Mouse (Mus musculus): ENCODE measurements at regions not wholly inside any gene's neighbourhood (a gene's known extent, or its start where the extent isn't known, plus 50 kb on each side); places are given as distances from the start of the nearest gene placed in this dataset.

DNA sequence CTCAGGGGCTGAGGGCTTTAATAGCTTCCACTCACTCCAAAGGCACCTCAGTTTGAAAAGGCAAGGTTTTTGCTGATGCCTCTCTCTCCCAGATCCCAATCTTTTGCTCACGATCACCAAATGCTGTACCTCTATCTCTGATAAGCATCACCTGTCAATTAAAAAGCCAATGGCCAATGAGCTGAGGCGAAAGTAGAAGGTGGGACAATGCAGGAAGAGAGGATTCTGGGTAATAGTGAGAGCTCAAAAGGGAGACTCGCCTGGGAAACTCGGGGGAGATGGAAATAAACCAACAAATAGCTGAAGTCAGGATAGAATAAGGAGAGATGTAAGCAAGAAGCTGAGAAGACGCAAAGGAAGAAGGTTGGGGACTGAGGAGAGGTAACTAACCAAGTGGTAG, 105.0 kb upstream of the Arid2 start:
- DNase-seq (ENCODE audit: extremely low spot score, low read depth, low spot score) = no peak

- no peak for DNase-seq (ENCODE audit: extremely low spot score, low read depth, low spot score)
Measured at GRCm38 (mm10) chr15:96183069-96183468, 104.2 kb upstream of the Arid2 start.

DNA sequence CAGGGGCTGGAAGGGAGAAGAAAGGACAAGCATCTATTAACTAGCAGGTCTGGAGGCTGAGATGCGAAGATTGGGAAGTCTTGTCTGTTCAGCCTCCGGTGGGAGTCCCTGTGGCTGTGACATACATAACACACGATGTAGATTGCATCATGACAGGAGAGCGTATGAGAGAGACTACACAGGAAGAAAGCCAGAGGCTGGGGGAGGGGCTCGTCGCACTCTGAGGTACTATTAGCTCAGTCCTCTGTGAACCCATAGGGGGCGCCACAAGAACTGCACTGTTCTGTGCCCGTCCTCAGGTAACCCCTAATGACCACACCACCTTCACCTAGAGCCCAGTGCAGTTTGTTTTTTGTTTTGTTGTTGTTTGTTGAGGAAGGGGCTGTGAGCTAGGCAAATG, 102.7 kb upstream of the Arid2 start:
- DNase-seq (ENCODE audit: extremely low spot score, low read depth, low spot score) = no peak

DNA sequence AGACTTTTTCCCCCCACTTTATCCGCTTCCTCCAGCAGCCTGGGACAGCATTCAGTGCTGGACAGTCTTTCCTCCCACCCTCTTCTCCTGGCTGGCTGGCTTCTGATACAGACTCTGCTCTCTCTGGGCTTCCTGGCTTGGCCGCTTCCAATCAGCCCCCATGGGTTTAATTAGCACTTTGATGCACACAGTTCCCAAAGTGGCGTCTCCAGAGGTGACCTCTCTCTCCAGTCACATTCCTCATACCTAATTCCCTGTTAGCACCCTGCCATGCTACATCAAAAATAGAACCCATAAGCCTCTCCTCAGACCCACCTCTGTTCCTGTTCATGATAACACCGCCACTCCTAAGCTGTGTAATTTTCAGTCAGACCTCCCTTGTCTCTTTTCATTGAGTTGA, 101.9 kb upstream of the Arid2 start:
- no peak for DNase-seq (ENCODE audit: extremely low spot score, low read depth, low spot score)

- DNase-seq (ENCODE audit: extremely low spot score, low read depth, low spot score) = no peak
Measured at GRCm38 (mm10) chr15:96185901-96186300, 101.4 kb upstream of the Arid2 start.

- DNase-seq (ENCODE audit: extremely low spot score, low read depth, low spot score) = no peak
Measured at GRCm38 (mm10) chr15:96189551-96189950, 97.8 kb upstream of the Arid2 start.

DNA sequence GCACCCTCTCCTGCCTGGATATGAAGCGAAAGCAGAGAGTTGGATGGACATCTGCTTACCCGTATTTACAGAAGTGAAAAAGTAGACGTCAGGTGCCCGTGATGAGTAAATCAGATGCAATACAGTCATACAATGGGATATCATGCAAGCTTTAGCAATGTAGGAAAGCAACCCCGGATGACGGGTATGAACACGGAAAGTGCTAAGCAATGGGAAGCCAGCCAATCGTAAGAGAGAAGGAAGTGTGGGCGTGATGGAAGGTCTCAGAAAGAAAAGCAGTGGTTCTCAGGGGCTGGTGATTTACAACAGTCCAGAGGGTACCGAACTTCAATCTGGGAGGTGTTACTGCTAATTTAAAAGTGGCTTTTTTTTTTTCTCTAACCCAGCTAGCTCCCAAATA, 89.9 kb upstream of the Arid2 start:
- no peak for DNase-seq (ENCODE audit: extremely low spot score, low read depth, low spot score)

DNA sequence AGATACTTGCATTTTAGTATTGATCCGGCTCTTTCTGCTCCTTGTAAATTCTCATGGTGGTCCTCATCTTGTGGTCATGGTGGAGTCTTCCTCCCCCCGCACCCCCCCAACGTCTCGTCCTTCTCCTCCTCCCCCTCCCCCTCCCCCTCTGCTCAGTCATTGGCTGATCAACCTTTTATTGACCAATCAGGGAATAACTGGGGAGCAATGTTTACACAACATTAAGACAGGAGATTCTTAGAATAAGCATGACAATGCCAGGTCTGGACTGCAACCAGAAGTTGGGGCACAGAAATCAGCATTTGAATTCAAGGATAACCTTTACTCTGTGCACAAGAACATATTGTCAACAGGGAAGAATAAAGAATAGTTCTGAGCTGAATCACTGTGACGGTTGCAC, 89.4 kb upstream of the Arid2 start:
- no peak for DNase-seq (ENCODE audit: extremely low spot score, low read depth, low spot score)

GRCm38 (mm10) chr15:96201273-96201672, 86.0 kb upstream of the Arid2 start:
- DNase-seq (ENCODE audit: extremely low spot score, low read depth, low spot score) = no peak

DNA sequence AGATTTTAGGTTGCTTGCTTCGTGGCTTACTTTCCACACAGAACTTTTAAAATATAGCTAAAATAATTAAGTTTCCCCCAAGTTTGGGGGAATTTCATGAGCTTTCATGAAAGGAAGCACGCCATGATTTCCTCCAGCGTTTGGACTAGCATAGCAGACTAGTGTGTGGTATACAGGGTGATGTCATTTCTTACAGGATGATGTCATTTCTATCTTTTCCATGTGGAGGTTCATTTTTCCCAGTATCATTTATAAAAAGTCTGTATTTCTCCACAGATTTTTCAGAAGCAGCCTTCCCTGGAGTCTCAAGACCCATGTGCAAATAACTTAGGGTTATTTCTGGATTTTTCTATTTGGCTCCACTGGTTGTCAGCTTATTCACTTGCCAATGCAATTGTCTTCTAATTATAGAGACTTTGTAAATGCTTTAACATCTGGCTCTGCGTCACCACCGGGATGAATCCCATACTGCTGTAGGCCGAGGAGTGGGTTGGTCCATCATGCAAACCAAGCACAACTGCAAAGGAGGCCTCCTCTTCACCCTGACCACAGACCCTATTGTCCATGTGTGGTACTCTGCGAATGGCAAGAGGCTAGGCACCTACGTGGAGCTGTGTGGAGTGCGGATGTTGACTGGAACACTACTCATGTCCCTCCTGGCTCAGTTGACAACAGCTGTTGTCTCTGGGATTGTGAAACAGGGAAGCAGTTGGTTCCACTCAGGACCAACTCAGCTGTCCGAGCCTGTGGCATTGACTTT, 85.4 kb upstream of the Arid2 start:
- DNase-seq (ENCODE audit: extremely low spot score, low read depth, low spot score) = no peak

DNA sequence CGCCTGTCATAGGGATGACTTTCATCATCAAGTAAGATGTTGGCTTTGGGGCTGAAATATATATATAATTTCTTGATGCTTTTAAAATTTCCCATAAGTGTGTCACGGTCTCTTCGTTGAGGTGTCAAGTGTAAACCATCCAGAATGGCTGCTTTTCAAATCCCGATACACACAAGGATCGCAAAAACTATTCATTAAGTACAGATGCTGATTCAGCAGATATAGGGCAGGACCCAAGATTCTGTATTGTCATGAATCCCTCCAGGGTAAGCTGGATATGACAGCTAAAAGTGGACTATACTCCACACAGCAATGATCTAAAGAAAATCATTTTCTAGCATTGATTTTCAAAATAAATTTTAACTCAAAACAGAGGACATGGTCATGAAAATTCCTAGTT, 83.1 kb upstream of the Arid2 start:
- no peak for DNase-seq (ENCODE audit: extremely low spot score, low read depth, low spot score)

DNA sequence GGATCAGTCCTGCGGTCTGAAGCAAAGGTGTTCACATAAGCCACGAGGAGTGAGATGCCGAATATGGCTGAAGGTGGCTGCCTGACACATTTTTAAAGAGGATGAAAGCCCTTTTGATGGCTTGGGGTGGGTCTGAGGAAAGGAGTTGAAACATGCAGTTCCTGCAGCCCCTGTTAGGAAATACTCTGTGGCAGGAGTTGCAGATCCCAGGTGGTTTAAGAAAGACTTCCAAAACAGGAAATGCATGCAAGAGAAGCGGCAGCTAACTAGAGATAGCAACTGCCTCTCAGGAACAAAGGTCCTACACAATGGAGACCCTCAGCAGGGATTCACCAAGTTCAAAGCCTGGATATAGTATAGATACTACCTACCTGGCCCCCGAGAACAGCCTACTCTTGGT, 82.7 kb upstream of the Arid2 start:
- no peak for DNase-seq (ENCODE audit: extremely low spot score, low read depth, low spot score)

- DNase-seq (ENCODE audit: extremely low spot score, low read depth, low spot score) = no peak
Measured at GRCm38 (mm10) chr15:96210721-96211400, 76.5 kb upstream of the Arid2 start.

DNA sequence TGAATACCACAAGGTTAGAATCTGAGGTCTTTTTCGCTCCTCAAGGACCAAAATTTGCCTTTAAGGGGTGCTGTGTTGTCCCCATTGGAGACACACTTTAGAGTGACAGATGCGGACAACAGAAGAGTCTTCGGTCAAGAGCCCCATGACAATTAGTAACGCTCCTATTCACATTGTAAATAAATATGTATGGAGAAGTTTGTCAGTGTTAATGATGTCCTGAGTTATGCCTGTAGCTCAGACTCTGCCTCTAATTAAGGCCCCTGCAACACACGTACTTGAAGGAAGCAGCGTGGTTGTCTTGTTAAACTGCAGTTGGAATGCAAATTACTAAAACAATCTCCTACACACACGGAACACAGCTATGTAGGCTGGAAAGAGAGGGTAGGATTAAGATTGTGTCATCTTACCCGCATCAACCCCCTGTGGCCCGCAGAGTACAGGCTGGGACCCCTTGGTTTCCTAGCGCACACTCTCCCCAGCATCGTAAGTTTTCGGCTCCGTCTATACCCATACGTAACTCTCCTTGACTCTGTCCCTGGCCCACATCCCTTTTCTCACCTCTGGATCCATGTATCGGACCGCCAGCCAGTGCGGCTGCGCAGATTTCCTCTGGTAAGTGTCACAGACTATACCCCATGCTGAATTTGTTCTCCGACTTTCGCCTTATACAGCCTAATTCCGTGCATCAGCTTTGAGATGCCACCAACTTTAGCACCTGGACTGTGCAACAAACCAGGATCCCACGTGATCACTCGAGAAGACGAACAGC, 73.6 kb upstream of the Arid2 start:
- DNase-seq (ENCODE audit: extremely low spot score, low read depth, low spot score) = no peak

GRCm38 (mm10) chr15:96217896-96218295, 69.4 kb upstream of the Arid2 start:
- no peak for DNase-seq (ENCODE audit: extremely low spot score, low read depth, low spot score)

- no peak for DNase-seq (ENCODE audit: extremely low spot score, low read depth, low spot score)
Measured at GRCm38 (mm10) chr15:96219746-96220145, 67.6 kb upstream of the Arid2 start.

DNA sequence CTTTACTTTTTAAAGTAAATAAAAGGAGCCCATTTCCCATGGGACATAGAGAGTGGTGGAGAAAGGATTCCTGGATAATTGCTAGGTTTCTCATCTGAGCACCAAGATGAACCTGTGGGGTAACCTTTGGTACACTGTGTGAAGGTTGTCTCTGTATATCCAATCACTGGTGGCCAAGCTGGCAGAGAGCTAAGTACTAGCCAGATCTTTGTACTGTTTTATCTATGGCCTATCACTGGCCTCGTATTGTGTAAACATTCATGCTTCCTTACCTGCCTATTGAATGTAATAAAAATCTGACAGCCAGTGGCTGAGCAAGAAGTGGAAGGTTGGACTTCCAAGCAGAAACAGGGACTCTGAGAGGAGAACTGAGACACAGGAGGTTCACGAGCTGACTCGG, 55.3 kb upstream of the Arid2 start:
- no peak for DNase-seq (ENCODE audit: extremely low spot score, low read depth, low spot score)

DNA sequence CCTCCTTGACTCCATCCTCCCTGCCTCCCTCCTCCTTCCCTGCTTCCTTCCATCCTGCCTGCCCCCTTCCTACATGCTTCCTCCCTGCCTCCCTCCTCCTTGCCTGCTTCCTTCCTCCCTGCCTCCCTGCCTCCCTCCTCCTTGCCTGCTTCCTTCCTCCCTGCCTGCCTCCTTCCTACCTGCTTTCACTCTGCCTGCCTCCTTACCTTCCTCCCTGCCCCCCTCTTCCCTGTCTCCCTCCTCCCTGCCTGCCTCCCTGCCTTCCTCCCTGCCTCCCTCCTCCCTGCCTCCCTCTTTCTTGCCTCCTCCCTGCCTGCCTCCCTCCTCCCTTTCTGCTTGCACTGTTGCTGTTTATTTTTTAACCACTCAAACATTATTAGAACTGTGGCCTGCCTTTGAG, 54.2 kb upstream of the Arid2 start:
- no peak for DNase-seq (ENCODE audit: extremely low spot score, low read depth, low spot score)

GRCm38 (mm10) chr15:96234783-96235182, 52.5 kb upstream of the Arid2 start:
- DNase-seq (ENCODE audit: extremely low spot score, low read depth, low spot score) = no peak
